Mouse (Mus musculus) cortical plate, adult 2 months (tissue): ENCODE measurements around the gene Mlxipl.

Experiments used
- CTCF ChIP-seq: fragments of 200-500 bp; IDR thresholded peaks from 2 replicates; pipeline ENCODE4 v1.5.1; 2011; ENCODE audit warnings: mild to moderate bottlenecking, control low read depth, low read length; ENCODE audit not compliant: insufficient read depth; ENCODE audit errors: extremely low read depth
- POLR2A ChIP-seq: fragments of 200-500 bp; IDR thresholded peaks from 2 replicates; pipeline ENCODE4 v1.6.1; 2011; ENCODE audit warnings: mild to moderate bottlenecking, low read length, control low read depth; ENCODE audit not compliant: insufficient read depth; ENCODE audit errors: extremely low read depth

GRCm38 (mm10) chr5:135076368-135076767, 13.3 kb upstream of the Mlxipl start:
- no peak for TF ChIP-seq CTCF
- no peak for TF ChIP-seq POLR2A
